Mouse (Mus musculus) liver, embryonic 15.5 days (tissue): ENCODE data around the gene 1700001C02Rik. TPM values are rescaled to one million over a fixed set of nuclear protein-coding genes. Genes with fewer than 3 reads are reported as not detected.

Experiments used
- ATAC-seq: fragments of 200-750 bp; cut with Nextera tagmentation; 2 replicates; pipeline ENCODE4 v1.8.0; 2017; ENCODE audit warnings: moderate number of reproducible peaks, mild to moderate bottlenecking, moderate library complexity; ENCODE audit not compliant: insufficient read depth
- H3K27ac ChIP-seq: fragments of 300-500 bp; sonication (generic); replicated peaks from 2 replicates; pipeline ENCODE4 v1.5.1; 2015; ENCODE audit warnings: mild to moderate bottlenecking, inconsistent platforms
- H3K27me3 ChIP-seq: fragments of 300-500 bp; sonication (generic); 2 replicates; pipeline ENCODE4 v1.6.1; 2015; ENCODE audit warnings: mild to moderate bottlenecking, inconsistent platforms
- H3K36me3 ChIP-seq: fragments of 300-500 bp; sonication (generic); replicated peaks from 2 replicates; pipeline ENCODE4 v1.6.1; 2015; ENCODE audit warnings: moderate library complexity, mild to moderate bottlenecking, inconsistent platforms
- H3K4me1 ChIP-seq: fragments of 300-500 bp; sonication (generic); replicated peaks from 2 replicates; pipeline ENCODE4 v1.6.1; 2015; ENCODE audit warnings: inconsistent platforms
- H3K4me2 ChIP-seq: fragments of 300-500 bp; sonication (generic); 2 replicates; pipeline ENCODE4 v1.6.1; 2015; ENCODE audit warnings: moderate library complexity, mild to moderate bottlenecking, inconsistent platforms
- H3K4me3 ChIP-seq: fragments of 300-500 bp; sonication (generic); replicated peaks from 2 replicates; pipeline ENCODE4 v1.5.1; 2015; ENCODE audit warnings: mild to moderate bottlenecking, inconsistent platforms
- H3K9ac ChIP-seq: fragments of 300-500 bp; sonication (generic); 2 replicates; pipeline ENCODE4 v1.6.1; 2015; ENCODE audit warnings: moderate library complexity, mild to moderate bottlenecking, inconsistent platforms
- H3K9me3 ChIP-seq: fragments of 300-500 bp; sonication (generic); replicated peaks from 2 replicates; pipeline ENCODE4 v1.6.1; 2016; ENCODE audit warnings: inconsistent platforms
- WGBS: fragments of 180-500 bp; shearing (Covaris S2); methylation state at CpG from one replicate; pipeline ENCODE4 v1.1.7; 2015; ENCODE audit warnings: mixed read lengths; ENCODE audit not compliant: insufficient replicate concordance; 5-methylcytosine and 5-hydroxymethylcytosine counted together
- polyA plus RNA-seq: library from polyadenylated mRNA; unstranded; fragments of >200 nt; fragmentation: Nextera tagmentation; extraction: Ambion mirVana; gene quantifications from 2 replicates; pipeline ENCODE4 v1.2.1, GENCODE M21; 2015

Gene 1700001C02Rik
- polyA plus RNA-seq: not detected in 2 replicates

DNA sequence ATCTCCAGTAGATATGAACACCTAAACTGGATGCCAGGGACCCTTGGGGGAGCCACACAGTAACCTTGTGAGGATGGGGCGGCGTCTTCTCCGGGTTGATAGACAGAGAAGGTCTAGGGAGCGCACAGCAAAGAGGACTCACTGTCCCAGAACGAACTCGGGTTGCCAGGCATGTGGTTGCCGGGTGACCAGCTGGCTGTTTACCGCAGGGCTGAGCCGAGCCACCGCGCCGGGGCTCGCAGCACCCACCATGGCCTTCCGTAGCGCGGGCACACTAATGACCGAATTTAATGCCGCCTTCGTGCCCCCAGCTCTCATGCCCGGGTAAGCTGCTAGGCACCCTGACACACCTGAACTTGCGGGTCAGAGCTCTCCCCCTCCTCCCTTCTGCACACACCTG, at the start of gene 1700001C02Rik:
Gene 1700001C02Rik (plus strand): TSS at position 187 of the 400 bp plus-strand sequence.
- WGBS: 17% methylated on average over 21 of the region's 21 CpGs
- H3K27me3 ChIP-seq: peaks cover 58% of the 10 kb centered on the region
- H3K9me3 ChIP-seq: no peaks in the 10 kb centered on the region
- no peaks in the 10 kb centered on the region for H3K4me1 ChIP-seq
- H3K27ac ChIP-seq: no peak within 1 kb of the TSS
- H3K4me2 ChIP-seq: no peak within 1 kb of the TSS
- H3K9ac ChIP-seq: no peak within 1 kb of the TSS
- no peaks in the 10 kb centered on the region for H3K36me3 ChIP-seq
- no peak for ATAC-seq
- H3K4me3 ChIP-seq: no peak within 1 kb of the TSS

DNA sequence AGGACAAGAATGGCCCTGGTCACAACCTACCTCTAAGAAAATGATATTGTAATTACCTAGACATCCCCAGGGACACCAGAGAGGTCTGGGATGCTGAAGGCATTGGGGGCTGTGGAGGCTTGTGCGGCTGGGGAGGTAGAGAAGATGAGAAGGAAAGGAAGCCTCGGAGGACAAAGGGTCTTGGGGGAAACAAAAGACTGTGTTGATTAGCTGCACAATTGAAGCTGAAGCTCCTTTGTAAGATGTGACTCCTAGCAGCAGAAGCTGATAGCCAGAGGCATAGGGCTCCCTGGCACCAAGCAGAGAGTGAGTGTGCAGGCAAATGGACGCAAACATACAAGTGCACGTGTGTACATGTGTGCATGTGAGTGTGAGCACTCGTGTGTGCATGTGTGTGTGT, 49.2 kb upstream of the 1700001C02Rik start:
- Histone ChIP-seq H3K36me3 (no peaks in the 10 kb centered on the region), H3K4me2 (no peak overlapping the region), H3K4me1 (no peaks in the 10 kb centered on the region), H3K27me3 (no peaks in the 10 kb centered on the region), H3K9me3 (no peaks in the 10 kb centered on the region), H3K9ac (no peak overlapping the region), H3K4me3 (no peak overlapping the region), H3K27ac (no peak overlapping the region)
- WGBS: 63% methylated on average over 5 of the region's 5 CpGs
- ATAC-seq: no peak

DNA sequence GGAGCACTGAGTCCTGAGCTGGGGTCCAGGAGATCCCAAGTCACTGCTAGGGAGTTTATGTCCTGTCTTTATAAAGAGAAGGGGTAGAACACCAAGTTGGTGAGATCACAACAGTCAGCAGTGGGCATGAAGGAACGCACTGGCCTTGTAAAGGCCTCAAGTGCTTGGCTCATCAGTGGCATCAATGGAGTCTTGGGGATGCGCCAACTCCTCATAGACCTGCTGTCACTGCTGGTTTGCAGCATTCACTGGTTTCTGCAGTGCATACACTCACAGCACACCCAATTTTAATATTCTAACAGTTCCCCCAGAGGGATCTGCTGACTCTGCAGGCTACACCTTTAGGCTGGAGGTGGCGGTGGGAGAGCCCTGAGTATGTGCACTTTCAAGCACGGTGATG, 42.7 kb upstream of the 1700001C02Rik start:
- no peak for ATAC-seq
- H3K4me1 ChIP-seq: no peaks in the 10 kb centered on the region
- no peak overlapping the region for H3K4me3 ChIP-seq
- H3K4me2 ChIP-seq: no peak overlapping the region
- no peaks in the 10 kb centered on the region for H3K36me3 ChIP-seq
- H3K27me3 ChIP-seq: no peaks in the 10 kb centered on the region
- H3K9me3 ChIP-seq: no peaks in the 10 kb centered on the region
- WGBS: 56% methylated on average over 4 of the region's 4 CpGs
- no peak overlapping the region for H3K27ac ChIP-seq
- no peak overlapping the region for H3K9ac ChIP-seq

DNA sequence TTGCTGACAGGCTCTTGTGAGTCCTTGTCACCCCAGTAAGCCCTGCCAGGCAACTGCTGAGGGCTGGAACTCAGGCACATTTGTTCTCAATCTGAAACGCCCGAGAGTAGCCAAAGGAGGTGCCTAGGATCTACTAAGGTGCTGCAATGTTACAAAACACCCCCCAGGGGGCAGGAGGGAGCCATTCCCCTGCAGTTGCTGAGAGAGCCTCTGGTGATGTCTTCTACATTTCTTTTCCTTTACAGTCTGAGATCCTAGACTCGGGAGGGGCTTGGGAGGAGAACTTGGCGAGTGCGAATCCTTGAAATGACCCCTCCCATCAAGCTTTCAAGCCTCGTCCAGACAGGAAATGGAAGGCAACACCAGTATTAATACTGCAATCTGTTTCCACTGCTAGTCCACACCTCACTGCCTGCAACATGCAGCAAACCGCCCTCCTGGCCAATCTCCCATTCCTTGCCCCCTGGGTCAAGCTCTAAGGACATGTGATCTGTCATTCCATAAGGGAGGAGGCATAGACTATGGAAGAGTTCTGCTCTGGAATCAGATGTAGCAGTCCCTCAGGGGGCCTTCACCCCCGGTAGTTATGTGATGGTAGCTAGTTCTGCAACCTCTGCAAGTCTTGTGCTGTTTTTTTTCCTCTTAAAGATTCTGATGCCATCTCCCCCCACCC, 42.1 kb upstream of the 1700001C02Rik start:
- Histone ChIP-seq H3K9me3 (no peaks in the 10 kb centered on the region), H3K27me3 (no peaks in the 10 kb centered on the region), H3K4me1 (no peaks in the 10 kb centered on the region), H3K4me2 (no peak overlapping the region), H3K27ac (no peak overlapping the region), H3K9ac (no peak overlapping the region), H3K36me3 (no peaks in the 10 kb centered on the region), H3K4me3 (no peak overlapping the region)
- 22% methylated on average over 8 of the region's 8 CpGs for WGBS
- ATAC-seq: no peak

DNA sequence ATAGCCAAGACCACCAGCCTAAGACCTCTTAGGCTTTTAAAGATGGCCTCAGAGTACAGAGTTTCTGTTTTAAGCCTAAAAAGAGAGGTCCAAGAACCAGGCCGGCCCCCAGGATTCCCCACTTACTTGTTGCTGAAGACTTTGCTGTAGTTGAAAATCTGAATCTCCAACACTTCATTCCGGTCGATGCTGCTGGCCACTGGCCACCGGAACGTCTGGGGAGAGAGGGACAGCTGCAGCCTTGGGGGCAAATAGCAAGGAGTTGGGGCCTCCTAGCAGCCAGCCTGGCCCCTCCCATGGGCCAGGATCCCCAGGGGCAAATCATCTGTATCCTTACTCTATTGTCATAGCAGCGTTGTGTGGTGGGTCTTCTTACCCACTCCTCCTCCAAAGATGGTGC, 38.4 kb upstream of the 1700001C02Rik start:
- Histone ChIP-seq H3K9me3 (no peaks in the 10 kb centered on the region), H3K27ac (no peak overlapping the region), H3K27me3 (no peaks in the 10 kb centered on the region), H3K4me3 (no peak overlapping the region), H3K4me2 (no peak overlapping the region), H3K9ac (no peak overlapping the region), H3K36me3 (no peaks in the 10 kb centered on the region), H3K4me1 (no peaks in the 10 kb centered on the region)
- no peak for ATAC-seq
- 63% methylated on average over 6 of the region's 6 CpGs for WGBS

DNA sequence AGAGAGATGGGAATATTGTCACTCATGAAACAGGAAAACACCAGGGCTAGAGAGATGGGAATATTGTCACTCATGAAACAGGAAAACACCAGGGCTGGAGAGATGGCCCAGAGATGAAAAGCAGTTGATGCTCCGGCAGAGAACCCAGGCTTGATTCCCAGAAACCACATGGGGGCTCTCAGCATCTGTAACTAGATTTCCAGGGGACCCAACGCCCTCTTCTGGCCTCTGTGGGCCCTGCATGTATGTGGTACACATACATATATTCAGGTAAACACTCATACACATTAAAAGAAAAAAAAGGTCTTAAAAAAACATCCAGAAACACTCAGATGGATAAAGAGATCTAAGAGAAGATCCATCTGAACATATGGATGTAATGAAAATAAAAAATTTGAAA, 26.9 kb upstream of the 1700001C02Rik start:
- no peaks in the 10 kb centered on the region for H3K36me3 ChIP-seq
- no peaks in the 10 kb centered on the region for H3K9me3 ChIP-seq
- H3K9ac ChIP-seq: no peak overlapping the region
- H3K4me2 ChIP-seq: no peak overlapping the region
- ATAC-seq: no peak
- 27% methylated on average over 2 of the region's 2 CpGs for WGBS
- no peaks in the 10 kb centered on the region for H3K4me1 ChIP-seq
- no peak overlapping the region for H3K27ac ChIP-seq
- no peak overlapping the region for H3K4me3 ChIP-seq
- no peaks in the 10 kb centered on the region for H3K27me3 ChIP-seq

DNA sequence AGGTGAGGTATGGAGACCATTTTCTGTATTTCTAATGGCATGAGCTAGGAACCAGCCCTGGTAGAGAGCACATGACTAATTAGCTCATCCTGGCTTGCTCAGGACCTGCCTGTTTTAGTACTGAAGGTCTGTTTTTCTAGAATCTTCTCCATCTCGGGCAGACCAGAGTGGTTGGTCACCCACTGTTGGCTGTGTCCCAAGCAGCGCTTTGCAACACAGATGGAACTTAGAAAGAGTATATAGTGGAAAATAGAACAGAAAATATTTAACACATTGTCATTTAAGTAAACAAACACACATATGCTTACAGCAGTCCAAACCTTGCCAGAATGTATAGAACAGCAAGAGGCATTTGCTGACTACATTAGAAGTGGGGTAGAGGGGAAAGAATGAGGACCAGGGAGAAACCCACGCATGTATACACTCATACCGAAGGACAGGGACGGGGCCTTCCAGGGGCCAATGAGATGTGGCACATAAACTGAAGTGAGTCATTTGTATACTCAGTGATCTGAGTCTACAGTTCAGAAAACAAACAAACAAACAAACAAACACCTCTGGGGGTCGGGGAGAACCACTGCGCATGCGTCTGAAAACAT, 25.4 kb upstream of the 1700001C02Rik start:
- no peaks in the 10 kb centered on the region for H3K27me3 ChIP-seq
- H3K36me3 ChIP-seq: no peaks in the 10 kb centered on the region
- 72% methylated on average over 8 of the region's 8 CpGs for WGBS
- no peak overlapping the region for H3K9ac ChIP-seq
- H3K4me1 ChIP-seq: no peaks in the 10 kb centered on the region
- H3K4me2 ChIP-seq: no peak overlapping the region
- no peak overlapping the region for H3K4me3 ChIP-seq
- ATAC-seq: no peak
- H3K27ac ChIP-seq: no peak overlapping the region
- H3K9me3 ChIP-seq: no peaks in the 10 kb centered on the region

DNA sequence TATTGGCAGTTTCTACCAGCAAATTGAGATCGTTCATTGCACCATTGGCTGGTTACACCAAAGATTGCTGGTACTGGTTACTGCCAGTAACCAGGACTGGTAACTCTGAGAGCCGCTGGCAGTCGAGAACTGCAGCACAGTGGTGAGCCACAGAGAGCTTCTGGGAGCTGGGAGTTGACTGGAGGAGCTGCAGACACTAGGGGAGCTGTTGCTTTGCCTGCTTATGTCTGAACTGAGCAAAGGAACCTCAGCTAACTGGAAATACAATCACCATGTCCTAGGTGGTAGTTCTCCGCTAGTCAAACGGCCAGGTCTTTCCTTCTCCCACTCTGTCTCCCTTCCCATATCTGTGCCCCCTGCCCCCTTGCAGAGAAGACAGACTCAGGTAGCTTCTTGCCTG, 23.7 kb upstream of the 1700001C02Rik start:
- Histone ChIP-seq H3K4me1 (no peaks in the 10 kb centered on the region), H3K27ac (no peak overlapping the region), H3K36me3 (no peaks in the 10 kb centered on the region), H3K9me3 (no peaks in the 10 kb centered on the region), H3K4me3 (no peak overlapping the region), H3K9ac (no peak overlapping the region), H3K4me2 (no peak overlapping the region), H3K27me3 (no peaks in the 10 kb centered on the region)
- 51% methylated on average over 5 of the region's 5 CpGs for WGBS
- ATAC-seq: no peak

DNA sequence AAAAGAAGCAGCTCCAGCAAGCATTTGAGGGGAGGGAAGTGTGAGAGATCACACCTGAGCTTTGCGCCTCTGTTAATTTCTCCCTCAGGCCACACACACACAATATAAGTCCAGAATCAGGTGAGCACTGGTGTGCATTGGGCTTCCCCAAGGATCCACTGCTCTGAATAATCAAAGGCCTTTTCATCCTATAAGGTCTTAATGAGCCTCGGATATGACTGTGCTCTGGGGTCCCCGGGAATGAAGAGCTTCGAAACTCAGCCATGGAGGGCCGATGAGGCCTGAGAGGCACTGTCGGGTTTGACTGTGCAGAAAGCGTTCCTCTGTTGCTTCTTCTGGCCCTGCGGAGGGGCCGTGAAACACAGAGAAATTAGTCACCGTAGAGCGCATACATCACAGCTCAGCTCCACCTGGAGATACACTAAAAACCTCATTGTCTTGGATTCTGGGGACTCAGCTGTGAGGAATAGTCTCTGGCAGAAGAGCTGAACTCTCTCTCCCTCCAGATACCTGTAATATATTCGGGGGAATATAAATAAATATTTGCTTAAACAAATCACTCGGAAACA, 21.4 kb upstream of the 1700001C02Rik start:
- Histone ChIP-seq H3K9ac (no peak overlapping the region), H3K4me1 (no peaks in the 10 kb centered on the region), H3K36me3 (no peaks in the 10 kb centered on the region), H3K4me2 (no peak overlapping the region), H3K9me3 (no peaks in the 10 kb centered on the region), H3K27ac (no peak overlapping the region), H3K27me3 (no peaks in the 10 kb centered on the region), H3K4me3 (no peak overlapping the region)
- 77% methylated on average over 13 of the region's 13 CpGs for WGBS
- no peak for ATAC-seq

DNA sequence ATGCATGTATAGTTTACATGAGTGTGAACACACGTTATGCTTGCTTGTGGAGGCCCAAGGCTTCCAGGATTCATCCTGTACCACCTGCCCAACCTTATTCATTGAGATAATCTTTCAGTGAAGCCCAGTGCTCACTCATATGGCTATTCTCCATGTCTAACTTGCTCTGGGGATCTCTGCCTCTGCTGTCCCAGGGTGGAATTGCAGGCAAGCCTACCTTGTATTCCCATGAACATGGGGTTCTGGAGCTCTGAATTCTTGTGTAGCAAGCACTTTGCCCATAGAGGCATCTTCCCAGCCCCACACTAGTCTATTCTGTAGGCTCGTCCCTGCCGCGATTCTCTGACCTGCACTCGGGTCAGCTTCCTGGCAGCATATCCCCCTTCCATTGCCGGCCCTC, 9.8 kb upstream of the 1700001C02Rik start:
- Histone ChIP-seq H3K27me3 (peaks cover 11% of the 10 kb centered on the region; the same call in 1 of the 2 replicates), H3K4me3 (no peak overlapping the region), H3K4me1 (no peaks in the 10 kb centered on the region), H3K4me2 (no peak overlapping the region), H3K9me3 (no peaks in the 10 kb centered on the region), H3K27ac (no peak overlapping the region), H3K36me3 (no peaks in the 10 kb centered on the region), H3K9ac (no peak overlapping the region)
- WGBS: 37% methylated on average over 6 of the region's 6 CpGs
- ATAC-seq: no peak

DNA sequence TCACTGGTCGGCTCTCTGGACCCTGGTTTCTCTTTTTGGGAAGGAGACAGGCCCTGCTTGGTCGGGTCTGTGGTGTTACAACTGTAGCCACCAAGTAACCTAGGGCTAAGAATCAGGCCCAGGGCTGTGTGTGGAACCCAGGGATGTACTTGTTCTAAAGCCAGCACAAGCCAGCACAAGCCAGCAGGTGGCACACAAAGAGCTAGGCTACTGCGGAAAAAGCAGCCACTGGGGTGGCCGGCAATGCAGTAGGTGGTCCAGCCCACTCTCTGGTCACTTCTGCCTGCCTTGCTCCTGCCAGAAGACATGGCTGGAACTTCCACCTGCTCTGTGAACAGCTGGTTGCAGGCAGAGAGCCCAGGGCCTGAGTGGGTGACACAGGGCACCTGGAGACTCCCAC, 5.7 kb upstream of the 1700001C02Rik start:
- no peaks in the 10 kb centered on the region for H3K4me1 ChIP-seq
- H3K9me3 ChIP-seq: no peaks in the 10 kb centered on the region
- no peaks in the 10 kb centered on the region for H3K36me3 ChIP-seq
- H3K9ac ChIP-seq: no peak overlapping the region
- H3K4me2 ChIP-seq: no peak overlapping the region
- H3K27ac ChIP-seq: no peak overlapping the region
- no peak overlapping the region for H3K4me3 ChIP-seq
- WGBS: 31% methylated on average over 4 of the region's 4 CpGs
- ATAC-seq: no peak
- peaks cover 42% of the 10 kb centered on the region for H3K27me3 ChIP-seq
